In the genomic region with DNA sequence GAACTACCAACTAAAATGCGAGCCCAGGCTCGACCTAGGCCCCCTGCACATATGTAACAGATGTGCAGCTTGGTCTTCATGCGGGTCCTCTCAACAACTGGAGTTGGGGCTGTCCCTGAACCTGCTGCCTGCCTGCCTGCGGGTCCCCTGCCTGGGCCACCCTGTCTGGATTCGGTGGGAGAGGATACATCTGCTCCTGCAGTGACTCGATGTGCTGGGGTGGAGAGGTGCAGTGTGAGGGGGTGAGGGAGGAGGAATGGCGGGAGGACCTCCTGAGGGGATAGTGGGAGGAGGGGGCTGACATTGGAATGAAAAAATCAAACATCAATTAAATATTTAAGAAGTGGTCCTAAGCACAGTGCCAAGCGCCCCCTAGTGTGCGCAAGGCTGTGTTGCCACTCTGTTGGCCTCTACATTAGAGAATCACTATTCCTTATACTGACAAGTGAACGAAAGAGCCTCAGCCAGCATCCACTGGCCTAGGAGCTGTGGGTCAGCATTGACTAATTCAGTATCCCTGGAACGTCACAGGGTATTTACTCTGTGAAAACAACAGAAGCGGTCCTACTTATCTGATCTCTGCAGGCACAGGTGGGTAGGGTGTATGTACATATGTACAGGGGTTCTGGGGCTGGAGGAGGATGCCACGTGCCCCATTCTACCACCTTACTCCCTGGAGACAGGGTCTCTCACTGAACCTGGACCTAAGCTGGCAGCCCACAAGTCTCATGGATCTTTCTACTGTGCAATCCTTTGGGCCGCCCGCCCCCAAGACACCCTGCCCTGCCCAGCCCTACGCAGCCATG, we compare ENCODE assay signal across 9 mouse cellular contexts. TPM values are rescaled to one million over a fixed set of nuclear protein-coding genes. Genes with fewer than 3 reads are reported as not detected.
DNase-seq lines count a peak whose midpoint lies in the region; ATAC-seq and TF ChIP-seq lines count a peak whose summit lies in the region.
"Had no signal": no experiment of that assay in that cellular context is flagged by ENCODE, and none has a peak within 500 bp of the region (broad histone marks: within the 10 kb centered on the region; RNA-seq: fewer than 3 reads in every experiment).

No protein-coding gene starts in this region.

- H3K36me3 ChIP-seq in C2C12 (ENCODE audit: control insufficient read depth, insufficient read depth): peaks cover 4% of the 10 kb centered on the region
- peaks cover 11% of the 10 kb centered on the region for H3K36me3 ChIP-seq in forebrain, embryonic 16.5 days (ENCODE audit: control insufficient read depth, insufficient read depth)
- H3K36me3 ChIP-seq in limb, embryonic 13.5 days: peaks cover 60% of the 10 kb centered on the region

- intact Hi-C loops in heart, postnatal 14 days (cut with DNase I): loop anchor here (5.0 kb wide), 1 partner anchor 142 kb away; no protein-coding TSS in a partner anchor

- no peaks in the 10 kb centered on the region for H3K4me1 ChIP-seq in forebrain, embryonic 16.5 days (replicated peaks; ENCODE audit: control insufficient read depth, insufficient read depth, low read length)
- no peaks in the 10 kb centered on the region for H3K4me1 ChIP-seq in limb, embryonic 13.5 days
- H3K4me1 ChIP-seq: limb, embryonic 12.5 days had no signal

- 64% methylated on average over 16 of the region's 16 CpGs for WGBS in forebrain, embryonic 16.5 days
- 63% methylated on average over 16 of the region's 16 CpGs for WGBS in limb, embryonic 13.5 days

- H3K4me2 ChIP-seq in forebrain, embryonic 16.5 days (ENCODE audit: low read length): no peak overlapping the region
- H3K4me2 ChIP-seq in limb, embryonic 13.5 days (replicated peaks): no peak overlapping the region
- H3K4me2 ChIP-seq: limb, embryonic 12.5 days had no signal

- ATAC-seq in forebrain, embryonic 16.5 days: 0 out of 2 replicates have a peak, but pooled peaks have one; percentile 66
- 0 out of 2 replicates have a peak, but pooled peaks have one; percentile 21 for ATAC-seq in limb, embryonic 13.5 days (ENCODE audit: low FRiP score, low read depth)
- peak; percentile 63 for ATAC-seq in neutrophil, adult 5-6 weeks (ENCODE audit: extremely low read depth, insufficient number of reproducible peaks, low FRiP score, poor library complexity, severe bottlenecking)

- peak; percentile 58 for TF ChIP-seq CTCF in C2C12 (IDR thresholded peaks at IDR 0.05; ENCODE audit: control insufficient read depth, insufficient read depth, insufficient read length)

- no peaks in the 10 kb centered on the region for H3K27me3 ChIP-seq in C2C12 (ENCODE audit: control insufficient read depth, insufficient read depth, insufficient read length)
- no peaks in the 10 kb centered on the region for H3K27me3 ChIP-seq in forebrain, embryonic 16.5 days (replicated peaks; ENCODE audit: control insufficient read depth, insufficient read depth, low read length)
- H3K27me3 ChIP-seq in limb, embryonic 13.5 days: no peaks in the 10 kb centered on the region
- H3K27me3 ChIP-seq: limb, embryonic 12.5 days had no signal

- no peaks in the 10 kb centered on the region for H3K9me3 ChIP-seq in forebrain, embryonic 16.5 days (ENCODE audit: control insufficient read depth, low read length)
- no peaks in the 10 kb centered on the region for H3K9me3 ChIP-seq in limb, embryonic 13.5 days
- H3K9me3 ChIP-seq: limb, embryonic 12.5 days had no signal

- no peak overlapping the region for H3K4me3 ChIP-seq in C2C12 (ENCODE audit: insufficient read depth, poor library complexity, severe bottlenecking)
- no peak overlapping the region for H3K4me3 ChIP-seq in forebrain, embryonic 16.5 days (replicated peaks; ENCODE audit: low read length)
- H3K4me3 ChIP-seq in limb, embryonic 13.5 days: no peak overlapping the region
- H3K4me3 ChIP-seq: limb, embryonic 12.5 days had no signal

- H3K79me3 ChIP-seq in C2C12 (ENCODE audit: low read depth): no peaks in the 10 kb centered on the region

- H3K27ac ChIP-seq in forebrain, embryonic 16.5 days (ENCODE audit: low read length): no peak overlapping the region
- no peak overlapping the region for H3K27ac ChIP-seq in limb, embryonic 13.5 days
- H3K27ac ChIP-seq: limb, embryonic 12.5 days had no signal

- no peak overlapping the region for H3K9ac ChIP-seq in forebrain, embryonic 16.5 days (replicated peaks; ENCODE audit: low read depth, low read length)
- H3K9ac ChIP-seq in limb, embryonic 13.5 days: no peak overlapping the region
- H3K9ac ChIP-seq: limb, embryonic 12.5 days had no signal

- H3ac ChIP-seq in C2C12 (ENCODE audit: control insufficient read depth, insufficient read length, low read depth): no peak overlapping the region

- H3K79me2 ChIP-seq in C2C12 (ENCODE audit: control insufficient read depth, insufficient read depth): no peaks in the 10 kb centered on the region

- peak; percentile 50 to 61 for DNase-seq in heart, postnatal 14 days
- no peak for DNase-seq in heart, adult 9 months (ENCODE audit: low spot score in 2 of 2)
- peak; percentile 42 for DNase-seq in adrenal gland, postnatal 25 days
- DNase-seq in ovary, postnatal 10 days (ENCODE audit: low spot score): no peak

TF ChIP-seq in C2C12, 6 proteins besides CTCF, POLR2A, EP300 and RAD21:
- TF ChIP-seq MAX (IDR thresholded peaks at IDR 0.05): no peak
- TF ChIP-seq CEBPB (IDR thresholded peaks at IDR 0.05; ENCODE audit: low read depth): no peak
- TF ChIP-seq MYOG (IDR thresholded peaks at IDR 0.05; ENCODE audit: control insufficient read depth, extremely low read depth, insufficient read length): no peak
- no peak for TF ChIP-seq MYOD1 (IDR thresholded peaks at IDR 0.05; ENCODE audit: control insufficient read depth, insufficient read length, low read depth)
- no peak for TF ChIP-seq USF1 (IDR thresholded peaks at IDR 0.05; ENCODE audit: low read depth)

RNA-seq across cellular contexts. Expression of a gene that starts 17.6 kb away (rescaled TPM):
- 10 to 100 TPM in 1 of 2 experiments, 1 to 10 TPM in 1; 8.1 to 10.2 TPM for total RNA-seq in heart, postnatal 14 days (2021)
- polyA plus RNA-seq in C2C12 (2012; fragmentation: generic; extraction: Trizol): 7.5 TPM
- 21.9 and 36.2 TPM in 2 replicates for total RNA-seq in adrenal gland, postnatal 25 days (2021)
- 26.1 and 30.8 TPM in 2 replicates for polyA plus RNA-seq in forebrain, embryonic 16.5 days (2015; fragmentation: Nextera tagmentation; extraction: Ambion mirVana)
- polyA plus RNA-seq in limb, embryonic 13.5 days (2015; fragmentation: Nextera tagmentation; extraction: Ambion mirVana): 25.2 and 27.1 TPM in 2 replicates
- total RNA-seq in neutrophil, adult 5-6 weeks (2017): 21.2 and 23.9 TPM in 2 replicates

RNA-seq across cellular contexts. Expression of a gene that starts 20.3 kb away (rescaled TPM):
- total RNA-seq in heart, postnatal 14 days (2021): 10 to 100 TPM in 1 of 2 experiments, 1 to 10 TPM in 1; 8.6 to 10.8 TPM
- polyA plus RNA-seq in C2C12 (2012; fragmentation: generic; extraction: Trizol): 9.4 TPM
- 24.7 and 29.4 TPM in 2 replicates for total RNA-seq in adrenal gland, postnatal 25 days (2021)
- polyA plus RNA-seq in forebrain, embryonic 16.5 days (2015; fragmentation: Nextera tagmentation; extraction: Ambion mirVana): 28.0 and 28.4 TPM in 2 replicates
- 23.0 and 25.7 TPM in 2 replicates for polyA plus RNA-seq in limb, embryonic 13.5 days (2015; fragmentation: Nextera tagmentation; extraction: Ambion mirVana)
- total RNA-seq in neutrophil, adult 5-6 weeks (2017): 23.3 and 23.6 TPM in 2 replicates

RNA-seq across cellular contexts. Expression of a gene that starts 35.7 kb away (rescaled TPM):
- total RNA-seq in heart, postnatal 14 days (2021): 10 to 100 TPM; 31.6 to 31.9 TPM
- 46.0 TPM for polyA plus RNA-seq in C2C12 (2012; fragmentation: generic; extraction: Trizol)
- 121 and 195 TPM in 2 replicates for total RNA-seq in adrenal gland, postnatal 25 days (2021)
- 68.7 and 68.9 TPM in 2 replicates for polyA plus RNA-seq in forebrain, embryonic 16.5 days (2015; fragmentation: Nextera tagmentation; extraction: Ambion mirVana)
- polyA plus RNA-seq in limb, embryonic 13.5 days (2015; fragmentation: Nextera tagmentation; extraction: Ambion mirVana): 39.0 and 42.1 TPM in 2 replicates
- 54.6 and 59.8 TPM in 2 replicates for total RNA-seq in neutrophil, adult 5-6 weeks (2017)

RNA-seq across cellular contexts. Expression of a gene that starts 39.4 kb away (rescaled TPM):
- under 1 TPM; 0.46 to 0.65 TPM for total RNA-seq in heart, postnatal 14 days (2021)
- polyA plus RNA-seq in C2C12 (2012; fragmentation: generic; extraction: Trizol): 0.43 TPM
- total RNA-seq in adrenal gland, postnatal 25 days (2021): 0.29 and 1.0 TPM in 2 replicates
- polyA plus RNA-seq in forebrain, embryonic 16.5 days (2015; fragmentation: Nextera tagmentation; extraction: Ambion mirVana): 5.6 and 7.4 TPM in 2 replicates
- polyA plus RNA-seq in limb, embryonic 13.5 days (2015; fragmentation: Nextera tagmentation; extraction: Ambion mirVana): 0.95 and 1.7 TPM in 2 replicates
- 12.6 and 14.4 TPM in 2 replicates for total RNA-seq in neutrophil, adult 5-6 weeks (2017)

Comparison
In these comparisons a context has a peak if more than half of its experiments do, and no peak if none do; other contexts are left out.
1. DNase-seq: peak in heart, postnatal 14 days (2 of 2) and adrenal gland, postnatal 25 days (single experiment); none in heart, adult 9 months (0 of 2) and ovary, postnatal 10 days (single experiment).
2. Peak in every context shown above with its lines, with median percentiles within 50 percentile points of each other: ATAC-seq.